20 mouse cellular contexts compared by ENCODE assay signal in genomic region chr10:18457808-18458475, GRCm38 (mm10).
DNase-seq lines count a peak whose midpoint lies in the region; ATAC-seq lines count a peak whose summit lies in the region.
"Had no signal": no experiment of that assay in that cellular context is flagged by ENCODE, and none has a peak within 500 bp of the region (broad histone marks: within the 10 kb centered on the region; RNA-seq: fewer than 3 reads in every experiment).

No protein-coding gene starts in this region.

- no peak overlapping the region for H3K9ac ChIP-seq in neural tube, embryonic 11.5 days (ENCODE audit: low read length)
- H3K9ac ChIP-seq in hindbrain, embryonic 12.5 days = no peak overlapping the region
- H3K9ac ChIP-seq in midbrain, embryonic 12.5 days (replicated peaks) = no peak overlapping the region
- H3K9ac ChIP-seq in neural tube, embryonic 15.5 days (replicated peaks) = no peak overlapping the region
- H3K9ac ChIP-seq: heart, embryonic 15.5 days; liver, embryonic 13.5 days; lung, embryonic 15.5 days; stomach, embryonic 15.5 days had no signal

- 58% methylated on average over 8 of the region's 8 CpGs for WGBS in neural tube, embryonic 11.5 days
- 24% methylated on average over 8 of the region's 8 CpGs for WGBS in hindbrain, embryonic 12.5 days
- 18% methylated on average over 8 of the region's 8 CpGs for whole genome bisulfite sequencing in midbrain, embryonic 12.5 days
- WGBS in neural tube, embryonic 15.5 days = 25% methylated on average over 8 of the region's 8 CpGs

- H3K4me2 ChIP-seq in neural tube, embryonic 11.5 days (ENCODE audit: low read depth) = no peak overlapping the region
- no peak overlapping the region for H3K4me2 ChIP-seq in hindbrain, embryonic 12.5 days (replicated peaks)
- H3K4me2 ChIP-seq in midbrain, embryonic 12.5 days (replicated peaks) = no peak overlapping the region; the same call in 1 of the 2 replicates
- H3K4me2 ChIP-seq in neural tube, embryonic 15.5 days = no peak overlapping the region
- H3K4me2 ChIP-seq: heart, embryonic 15.5 days; liver, embryonic 13.5 days; lung, embryonic 15.5 days; stomach, embryonic 15.5 days had no signal

- no peaks in the 10 kb centered on the region for H3K36me3 ChIP-seq in neural tube, embryonic 11.5 days (ENCODE audit: control insufficient read depth, insufficient read depth, low read length)
- H3K36me3 ChIP-seq in hindbrain, embryonic 12.5 days = no peaks in the 10 kb centered on the region
- no peaks in the 10 kb centered on the region for H3K36me3 ChIP-seq in midbrain, embryonic 12.5 days
- no peaks in the 10 kb centered on the region for H3K36me3 ChIP-seq in neural tube, embryonic 15.5 days
- H3K36me3 ChIP-seq: heart, embryonic 15.5 days; liver, embryonic 13.5 days; lung, embryonic 15.5 days; stomach, embryonic 15.5 days had no signal

- H3K4me3 ChIP-seq in neural tube, embryonic 11.5 days (ENCODE audit: low read depth, low read length) = no peak overlapping the region
- H3K4me3 ChIP-seq in hindbrain, embryonic 12.5 days = no peak overlapping the region
- H3K4me3 ChIP-seq in midbrain, embryonic 12.5 days = no peak overlapping the region
- H3K4me3 ChIP-seq in neural tube, embryonic 15.5 days (replicated peaks) = no peak overlapping the region
- H3K4me3 ChIP-seq: erythroblast, embryonic 14.5 days; gastrocnemius, adult 2 months; heart, adult 2 months; heart, embryonic 15.5 days; liver, embryonic 13.5 days; lung, embryonic 15.5 days; myocyte; stomach, embryonic 15.5 days had no signal

- no peak for DNase-seq in neural tube, embryonic 11.5 days (ENCODE audit: low spot score)
- no peak for DNase-seq in neural tube, embryonic 10.5 days (ENCODE audit: extremely low spot score, low spot score)
- no peak for DNase-seq in adrenal gland, adult 2 months
- no peak for DNase-seq in frontal cortex, postnatal 10 days (ENCODE audit: low spot score in 2 of 2)
- no peak for DNase-seq in gastrocnemius, postnatal 10 days
- DNase-seq: adrenal gland, postnatal 25 days; cerebellum, adult 2 months; gastrocnemius, adult 2 months; heart, adult 2 months; kidney, adult 2 months; kidney, postnatal 36 days; liver, embryonic 13.5 days had no signal

- no peaks in the 10 kb centered on the region for H3K27me3 ChIP-seq in neural tube, embryonic 11.5 days (ENCODE audit: control insufficient read depth, insufficient read depth, low read length)
- no peaks in the 10 kb centered on the region for H3K27me3 ChIP-seq in hindbrain, embryonic 12.5 days
- H3K27me3 ChIP-seq in midbrain, embryonic 12.5 days = peaks cover 23% of the 10 kb centered on the region
- no peaks in the 10 kb centered on the region for H3K27me3 ChIP-seq in neural tube, embryonic 15.5 days (replicated peaks)
- H3K27me3 ChIP-seq: heart, embryonic 15.5 days; liver, embryonic 13.5 days; lung, embryonic 15.5 days; stomach, embryonic 15.5 days had no signal

- ATAC-seq in neural tube, embryonic 11.5 days (ENCODE audit: insufficient read depth, low FRiP score, low TSS enrichment) = peak; percentile 18; the same call in 1 of the 2 replicates
- ATAC-seq in hindbrain, embryonic 12.5 days (ENCODE audit: low FRiP score) = peak; percentile 69
- ATAC-seq in midbrain, embryonic 12.5 days (ENCODE audit: low FRiP score, low read depth) = peak; percentile 50
- peak; percentile 3; the same call in 1 of the 2 replicates for ATAC-seq in neural tube, embryonic 15.5 days (ENCODE audit: low FRiP score)

- peaks cover 7% of the 10 kb centered on the region; the same call in 1 of the 2 replicates for H3K4me1 ChIP-seq in neural tube, embryonic 11.5 days (ENCODE audit: control insufficient read depth, insufficient read depth, low read length)
- peaks cover 42% of the 10 kb centered on the region for H3K4me1 ChIP-seq in hindbrain, embryonic 12.5 days
- H3K4me1 ChIP-seq in midbrain, embryonic 12.5 days = peaks cover 34% of the 10 kb centered on the region
- peaks cover 27% of the 10 kb centered on the region for H3K4me1 ChIP-seq in neural tube, embryonic 15.5 days
- H3K4me1 ChIP-seq: stomach, embryonic 15.5 days had no signal

- no peak overlapping the region for H3K27ac ChIP-seq in neural tube, embryonic 11.5 days (ENCODE audit: low read depth, low read length)
- H3K27ac ChIP-seq in hindbrain, embryonic 12.5 days = peak overlapping the region; percentile 23; the same call in 1 of the 2 replicates
- peak overlapping the region; percentile 27; the same call in 1 of the 2 replicates for H3K27ac ChIP-seq in midbrain, embryonic 12.5 days (replicated peaks)
- peak overlapping the region; percentile 54 for H3K27ac ChIP-seq in neural tube, embryonic 15.5 days (replicated peaks)
- H3K27ac ChIP-seq: gastrocnemius, adult 2 months; heart, adult 2 months; heart, embryonic 15.5 days; liver, embryonic 13.5 days; lung, embryonic 15.5 days; stomach, embryonic 15.5 days had no signal

- no peaks in the 10 kb centered on the region for H3K9me3 ChIP-seq in neural tube, embryonic 11.5 days (ENCODE audit: control insufficient read depth, low read length)
- no peaks in the 10 kb centered on the region for H3K9me3 ChIP-seq in hindbrain, embryonic 12.5 days (replicated peaks)
- no peaks in the 10 kb centered on the region for H3K9me3 ChIP-seq in midbrain, embryonic 12.5 days
- H3K9me3 ChIP-seq in neural tube, embryonic 15.5 days (replicated peaks) = no peaks in the 10 kb centered on the region
- H3K9me3 ChIP-seq: heart, embryonic 15.5 days; liver, embryonic 13.5 days; lung, embryonic 15.5 days; stomach, embryonic 15.5 days had no signal

Comparison
In these comparisons a context has a peak if more than half of its experiments do, and no peak if none do; other contexts are left out.
1. ATAC-seq: peak in every context shown above with its lines; median percentile 69 in hindbrain, embryonic 12.5 days; 50 in midbrain, embryonic 12.5 days; 18 in neural tube, embryonic 11.5 days; 3 in neural tube, embryonic 15.5 days.